Mouse (Mus musculus) ovary, postnatal 14 days (tissue): ENCODE results near the gene Tmem251.

Experiments used
- DNase-seq: peaks from one replicate; pipeline ENCODE4 v3.0.0; 2022; ENCODE audit warnings: low spot score

Tmem251 gene

DNA sequence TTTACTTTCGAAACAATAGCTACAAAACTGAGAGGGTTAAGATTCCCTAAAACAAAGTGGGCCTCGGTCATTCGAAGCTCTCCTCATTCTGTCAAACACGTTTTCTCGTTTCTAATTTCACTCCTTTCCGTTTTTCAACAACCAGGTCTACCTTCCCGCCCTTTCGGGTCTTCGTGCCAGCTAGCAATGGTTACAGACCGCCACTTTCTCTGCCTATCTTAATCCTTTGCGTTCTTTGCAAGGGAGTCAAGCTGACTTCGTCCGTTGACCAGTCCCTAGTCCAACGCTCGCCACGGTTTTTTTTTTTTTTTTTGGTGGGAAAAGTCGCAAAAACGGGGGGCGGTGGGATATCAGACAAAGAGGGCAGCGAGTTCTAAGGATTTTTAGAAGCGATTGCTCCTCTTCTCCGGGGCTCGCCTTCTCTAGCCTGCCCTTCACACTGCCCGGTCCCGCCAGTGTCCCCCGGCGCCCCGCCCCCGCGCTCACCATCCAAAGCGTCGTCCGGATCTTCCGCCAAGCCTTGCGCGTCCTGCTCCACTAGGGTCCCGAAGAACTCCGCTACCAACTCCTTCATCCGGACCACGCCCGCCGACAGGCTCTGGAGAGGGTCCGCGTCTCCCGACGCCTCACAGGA is 13.6 kb downstream of the Tmem251 start:
- DNase-seq: no peak

DNA sequence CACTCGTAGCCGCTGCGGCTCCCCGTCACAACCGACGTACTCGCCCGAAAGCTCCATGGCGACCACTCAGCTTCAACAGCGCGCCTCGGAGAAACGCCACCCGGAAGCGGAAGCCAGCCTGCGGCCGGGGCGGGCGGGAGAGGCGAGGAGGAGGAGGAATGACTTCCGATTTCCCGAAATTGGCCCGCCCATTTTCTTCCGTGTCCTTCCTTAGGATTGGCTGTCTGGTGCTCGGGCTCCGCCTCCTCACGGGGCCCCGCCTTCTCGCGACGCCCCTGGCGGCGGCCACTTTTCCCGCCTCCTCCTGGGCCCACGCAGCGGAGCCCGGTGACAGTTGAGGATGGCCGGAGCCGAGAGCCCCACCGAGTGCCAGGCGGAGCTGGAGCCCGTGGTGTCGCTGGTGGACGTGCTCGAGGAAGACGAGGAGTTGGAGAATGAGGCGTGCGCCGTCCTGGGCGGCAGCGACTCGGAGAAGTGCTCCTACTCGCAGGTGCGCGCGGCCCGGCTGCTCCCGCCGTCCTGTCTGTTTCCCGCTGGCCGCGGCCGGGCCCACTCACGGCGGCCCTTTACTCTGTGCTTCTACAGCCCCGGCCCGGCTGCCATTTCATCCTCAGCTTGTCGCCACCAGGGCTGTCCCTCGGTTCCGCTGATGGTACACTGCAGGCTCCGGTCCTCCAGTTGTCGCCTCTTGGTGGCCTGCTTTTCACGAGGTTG is 14.3 kb downstream of the Tmem251 start, which contains the start of the genes Gm28051, Gon7 and Ubr7:
Gm28051 (minus strand) TSS at position 77 of the 714 bp plus-strand sequence.
Gon7 (minus strand) TSS at position 115 of the 714 bp plus-strand sequence.
Ubr7 (plus strand) TSS at position 279 of the 714 bp plus-strand sequence.
- peak; percentile 89 for DNase-seq

GRCm38 (mm10) chr12:102758403-102758756 is 14.8 kb downstream of the Tmem251 start, which contains the start of gene Gm20604:
Gm20604 (minus strand) TSS chr12:102758672.
- no peak for DNase-seq

GRCm38 (mm10) chr12:102758936-102759335 is 15.4 kb downstream of the Tmem251 start:
- DNase-seq: no peak

GRCm38 (mm10) chr12:102761668-102762067 is 18.1 kb downstream of the Tmem251 start:
- DNase-seq: no peak

- no peak for DNase-seq
Observed at GRCm38 (mm10) chr12:102763696-102764095, 20.1 kb downstream of the Tmem251 start.

DNA sequence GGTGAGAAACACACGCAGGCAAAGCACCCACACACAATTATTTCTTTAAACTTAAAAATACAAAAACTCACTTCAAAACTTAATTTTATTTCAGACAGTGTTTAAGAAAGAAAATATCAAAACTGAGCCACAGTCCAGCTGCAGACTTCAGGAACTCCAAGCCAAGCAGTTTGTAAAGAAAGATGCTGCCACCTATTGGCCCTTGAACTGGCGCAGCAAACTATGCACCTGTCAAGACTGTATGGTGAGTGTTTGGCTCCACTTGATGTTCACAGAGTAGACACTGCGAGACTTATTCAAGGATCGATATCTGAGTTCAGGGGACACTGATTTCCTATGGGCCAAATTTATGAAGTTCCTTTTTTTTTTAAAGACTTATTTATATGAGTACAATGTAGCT is 25.4 kb downstream of the Tmem251 start:
- no peak for DNase-seq

DNA sequence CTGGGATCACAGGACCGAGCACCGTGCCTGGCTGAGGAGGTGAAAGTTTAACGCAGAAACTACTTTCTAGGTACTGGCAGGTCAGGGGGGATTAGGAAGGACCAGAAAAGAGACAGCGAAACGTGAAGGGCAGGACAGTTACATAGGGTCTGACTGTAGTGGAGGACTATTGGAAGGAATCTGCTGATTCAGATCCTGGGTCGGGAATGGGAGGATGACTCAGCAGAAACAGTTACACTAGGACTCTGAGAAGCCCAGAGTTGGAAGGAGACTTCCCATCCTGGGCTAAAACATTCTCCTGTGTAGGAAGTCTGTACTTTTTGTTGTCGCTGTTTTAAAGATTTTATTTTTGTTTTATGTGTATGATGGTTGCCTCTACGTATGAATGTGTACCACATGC is 28.0 kb downstream of the Tmem251 start:
- no peak for DNase-seq

- DNase-seq: no peak
Observed at GRCm38 (mm10) chr12:102772676-102773075, 29.1 kb downstream of the Tmem251 start.

DNA sequence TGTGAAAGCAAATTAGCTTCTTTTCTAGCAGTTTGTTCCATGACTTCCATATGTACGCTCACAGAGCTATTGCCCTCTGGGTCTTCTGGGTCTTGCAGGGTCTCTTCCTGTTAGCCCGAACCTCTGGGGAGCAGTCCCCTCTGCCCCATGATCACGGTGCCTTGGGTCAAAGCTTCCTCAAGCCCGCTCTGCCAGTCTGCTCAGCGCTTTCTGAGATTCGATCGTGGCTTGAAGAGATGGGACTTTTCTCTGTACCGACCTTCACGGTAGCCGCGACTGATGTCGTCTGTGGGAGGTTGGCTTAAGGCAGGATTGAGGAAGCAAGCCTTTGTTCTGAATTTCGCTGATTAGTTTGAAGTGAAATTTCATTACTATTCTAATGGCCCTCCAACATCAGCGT is 32.5 kb downstream of the Tmem251 start:
- no peak for DNase-seq

DNA sequence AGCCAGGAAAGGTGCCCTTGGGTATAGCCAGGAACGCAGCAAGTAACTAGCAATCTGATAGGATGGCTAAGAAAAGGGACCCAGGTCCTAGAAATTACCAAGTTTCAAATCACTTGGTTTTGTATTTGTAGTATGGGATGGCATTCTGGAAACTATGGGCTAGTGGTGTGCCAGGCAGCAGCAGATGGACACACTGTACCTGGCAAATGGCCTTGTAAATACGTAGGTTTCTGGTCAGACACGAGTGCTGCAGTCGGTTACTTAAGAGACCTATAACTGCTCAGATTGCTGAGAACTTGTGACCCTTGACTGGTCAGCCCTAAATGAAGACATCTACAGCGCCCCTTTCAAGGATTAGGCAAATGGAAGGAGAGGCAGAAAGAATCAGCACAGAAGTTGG is 34.6 kb downstream of the Tmem251 start:
- DNase-seq: no peak

DNA sequence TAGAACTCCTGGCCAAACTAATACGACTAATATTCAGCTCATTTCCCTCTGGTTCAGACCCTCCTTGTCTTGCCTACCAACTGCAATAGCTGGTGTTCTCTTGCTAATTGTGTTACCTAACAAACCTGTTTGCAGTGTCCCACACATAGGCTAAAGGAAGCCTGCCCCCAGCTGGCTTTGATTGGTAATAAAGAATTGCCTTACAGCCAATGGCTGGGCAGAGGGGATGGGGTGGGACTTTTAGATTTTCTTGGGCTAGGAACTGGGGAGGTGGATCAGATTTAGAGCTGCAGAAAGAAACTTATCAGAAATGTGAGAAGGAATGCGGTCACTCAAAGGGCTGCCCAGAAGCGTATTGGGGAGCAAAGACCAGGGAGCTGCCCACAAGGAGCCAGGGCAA is 35.9 kb downstream of the Tmem251 start:
- no peak for DNase-seq

- no peak for DNase-seq
Observed at GRCm38 (mm10) chr12:102782841-102783240, 39.3 kb downstream of the Tmem251 start.

DNA sequence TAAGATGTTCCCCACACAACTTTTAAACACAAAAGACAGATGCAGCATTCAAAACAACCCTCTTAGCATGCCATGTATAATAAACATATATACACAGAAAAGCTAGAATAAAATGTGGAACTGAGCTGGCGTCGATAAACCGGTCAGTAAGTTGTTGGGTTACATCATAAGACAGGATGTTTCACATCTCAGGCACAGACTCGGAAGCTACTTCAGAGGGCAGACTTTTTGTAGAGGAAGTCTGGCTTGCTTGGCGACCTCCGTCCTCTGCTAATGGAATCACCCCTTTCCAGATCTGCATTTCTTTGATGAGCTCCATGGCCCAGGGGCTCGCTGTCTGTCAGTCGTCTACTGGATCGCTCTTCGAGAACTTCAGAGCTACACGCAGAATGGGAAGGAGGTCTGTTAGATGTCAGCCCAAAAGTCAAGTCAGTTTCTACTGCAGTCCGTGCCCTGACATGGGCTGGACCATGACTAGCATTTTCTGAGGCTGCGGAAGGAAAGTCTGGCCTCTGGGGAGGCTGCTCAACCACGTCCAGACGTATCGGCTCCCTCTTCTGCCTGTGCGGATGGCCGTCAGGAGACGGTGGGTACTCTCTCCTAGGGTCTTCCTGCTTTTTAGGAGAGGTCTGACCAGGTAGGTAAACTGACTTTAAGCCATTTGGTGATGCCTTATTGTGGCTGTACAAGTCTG is 41.5 kb downstream of the Tmem251 start:
- no peak for DNase-seq

GRCm38 (mm10) chr12:102785593-102785985 is 42.0 kb downstream of the Tmem251 start:
- no peak for DNase-seq

DNA sequence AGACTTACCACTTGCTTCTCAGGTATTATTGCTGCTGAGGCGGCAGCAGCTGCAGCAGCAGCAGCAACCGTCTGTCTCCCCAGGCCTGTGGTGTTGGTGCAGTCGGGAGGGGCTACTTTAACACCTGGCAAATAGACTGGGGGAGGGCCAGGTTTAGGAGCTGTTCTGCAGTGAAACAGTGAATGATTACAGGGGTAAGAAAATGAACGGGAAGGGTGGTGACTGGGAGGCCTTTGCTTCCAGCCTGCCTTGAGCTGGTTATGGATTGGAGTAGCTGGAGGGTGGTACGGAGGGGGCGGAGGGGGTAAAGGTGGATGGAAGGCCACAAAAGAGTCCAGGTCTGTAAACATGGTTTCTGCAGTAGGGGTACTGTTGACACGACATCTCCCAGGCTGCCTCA is 44.4 kb downstream of the Tmem251 start:
- DNase-seq: no peak
